Mouse (Mus musculus) lung, embryonic 15.5 days (tissue): ENCODE measurements around the gene T. TPM values are rescaled to one million over a fixed set of nuclear protein-coding genes. Genes with fewer than 3 reads are reported as not detected.

ENCODE experiments used
- ATAC-seq: fragments of 200-750 bp; cut with Nextera tagmentation; 2 replicates; pipeline ENCODE4 v1.8.0; 2017; ENCODE audit warnings: moderate number of reproducible peaks, borderline replicate concordance; ENCODE audit not compliant: low FRiP score, low TSS enrichment; ENCODE audit errors: extremely low read depth
- H3K27ac ChIP-seq: fragments of 300-500 bp; sonication (generic); 2 replicates; pipeline ENCODE4 v1.5.1; 2015; ENCODE audit warnings: moderate library complexity, mild to moderate bottlenecking, inconsistent platforms
- H3K27me3 ChIP-seq: fragments of 300-500 bp; sonication (generic); 2 replicates; pipeline ENCODE4 v1.6.1; 2015; ENCODE audit warnings: inconsistent platforms
- H3K36me3 ChIP-seq: fragments of 300-500 bp; sonication (generic); 2 replicates; pipeline ENCODE4 v1.6.1; 2015; ENCODE audit warnings: inconsistent platforms
- H3K4me1 ChIP-seq: fragments of 300-500 bp; sonication (generic); 2 replicates; pipeline ENCODE4 v1.6.1; 2015; ENCODE audit warnings: inconsistent platforms
- H3K4me2 ChIP-seq: fragments of 300-500 bp; sonication (generic); 2 replicates; pipeline ENCODE4 v1.6.1; 2015; ENCODE audit warnings: inconsistent platforms, mild to moderate bottlenecking, moderate library complexity
- H3K4me3 ChIP-seq: fragments of 300-500 bp; sonication (generic); 2 replicates; pipeline ENCODE4 v1.5.1; 2015; ENCODE audit warnings: mild to moderate bottlenecking, inconsistent platforms
- H3K9ac ChIP-seq: fragments of 300-500 bp; sonication (generic); 2 replicates; pipeline ENCODE4 v1.6.1; 2015; ENCODE audit warnings: inconsistent platforms
- H3K9me3 ChIP-seq: fragments of 300-500 bp; sonication (generic); 2 replicates; pipeline ENCODE4 v1.6.1; 2016; ENCODE audit warnings: inconsistent platforms
- WGBS: fragments of 180-500 bp; shearing (Covaris S2); methylation state at CpG from one replicate; pipeline ENCODE4 v1.1.7; 2015; 5-methylcytosine and 5-hydroxymethylcytosine counted together
- polyA plus RNA-seq: library from polyadenylated mRNA; unstranded; fragments of >200 nt; fragmentation: Nextera tagmentation; extraction: Ambion mirVana; gene quantifications from 2 replicates; pipeline ENCODE4 v1.2.1, GENCODE M21; 2015

The T gene
- polyA plus RNA-seq, 1 experiment from 2014 or later: 0.24 TPM

GRCm38 (mm10) chr17:8468716-8469344 is 34.6 kb downstream of the T start:
- Histone ChIP-seq H3K4me3 (no peak overlapping the region), H3K9me3 (no peaks in the 10 kb centered on the region), H3K27me3 (peaks cover 34% of the 10 kb centered on the region), H3K9ac (no peak overlapping the region), H3K4me1 (no peaks in the 10 kb centered on the region), H3K36me3 (no peaks in the 10 kb centered on the region), H3K27ac (no peak overlapping the region), H3K4me2 (no peak overlapping the region)
- ATAC-seq: peak; percentile 49; the same call in 1 of the 2 replicates
- 14% methylated on average over 19 of the region's 19 CpGs for WGBS

GRCm38 (mm10) chr17:8478554-8478953 is 44.3 kb downstream of the T start:
- H3K27ac ChIP-seq: no peak overlapping the region
- no peaks in the 10 kb centered on the region for H3K27me3 ChIP-seq
- H3K4me2 ChIP-seq: no peak overlapping the region
- H3K4me3 ChIP-seq: no peak overlapping the region
- no peak for ATAC-seq
- H3K36me3 ChIP-seq: no peaks in the 10 kb centered on the region
- H3K9me3 ChIP-seq: no peaks in the 10 kb centered on the region
- no peak overlapping the region for H3K9ac ChIP-seq
- WGBS: 69% methylated on average over 3 of the region's 3 CpGs
- H3K4me1 ChIP-seq: no peaks in the 10 kb centered on the region

- Histone ChIP-seq H3K4me3 (no peak overlapping the region), H3K36me3 (no peaks in the 10 kb centered on the region), H3K27ac (no peak overlapping the region), H3K4me2 (no peak overlapping the region), H3K9ac (no peak overlapping the region), H3K4me1 (no peaks in the 10 kb centered on the region), H3K9me3 (no peaks in the 10 kb centered on the region), H3K27me3 (no peaks in the 10 kb centered on the region)
- 77% methylated on average over 9 of the region's 9 CpGs for WGBS
- no peak for ATAC-seq
Observed at GRCm38 (mm10) chr17:8479493-8480128, 45.4 kb downstream of the T start.

DNA sequence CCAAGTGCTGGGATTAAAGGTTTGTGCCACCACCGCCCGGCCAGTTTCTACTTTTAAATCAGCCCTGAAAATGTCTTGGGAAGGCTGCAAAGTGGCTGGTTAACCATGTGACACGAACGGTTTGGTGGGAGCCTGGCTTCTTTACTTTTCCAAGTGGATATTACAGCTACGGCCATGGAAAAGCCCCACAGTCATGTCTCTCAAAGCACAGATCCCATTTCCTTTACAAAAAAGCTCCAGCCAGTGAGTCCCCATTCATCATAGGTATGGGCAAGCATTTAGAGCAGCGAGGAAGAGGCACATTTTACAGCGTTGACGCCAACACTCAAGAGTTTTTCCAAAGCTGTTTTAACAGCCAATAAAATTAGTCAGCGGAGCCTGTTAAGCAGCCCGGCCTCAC is 47.6 kb downstream of the T start:
- Histone ChIP-seq H3K4me2 (no peak overlapping the region), H3K27me3 (no peaks in the 10 kb centered on the region), H3K4me3 (no peak overlapping the region), H3K9me3 (no peaks in the 10 kb centered on the region), H3K27ac (no peak overlapping the region), H3K4me1 (no peaks in the 10 kb centered on the region), H3K36me3 (no peaks in the 10 kb centered on the region), H3K9ac (no peak overlapping the region)
- ATAC-seq: no peak
- WGBS: 60% methylated on average over 10 of the region's 10 CpGs

DNA sequence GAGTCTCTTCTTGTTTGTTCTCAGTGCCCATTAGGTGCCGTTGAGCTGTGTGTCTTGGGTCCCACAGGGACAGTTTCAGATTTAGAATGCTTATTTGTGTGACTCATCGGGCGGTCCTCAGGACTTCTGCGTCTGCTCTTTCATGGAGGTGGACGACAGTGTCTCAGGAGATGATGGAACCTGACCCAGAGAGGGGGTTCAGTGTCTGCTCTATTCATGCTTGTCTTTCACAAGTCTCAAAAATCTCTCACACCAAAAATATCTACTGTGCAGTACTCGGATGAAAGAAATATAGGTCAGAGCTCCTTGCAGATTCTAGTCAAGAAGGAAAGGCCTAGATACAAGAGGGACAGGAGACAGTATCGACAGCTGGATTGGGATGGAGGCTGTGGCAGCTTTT is 48.7 kb downstream of the T start:
- no peaks in the 10 kb centered on the region for H3K9me3 ChIP-seq
- 71% methylated on average over 7 of the region's 7 CpGs for WGBS
- H3K27me3 ChIP-seq: no peaks in the 10 kb centered on the region
- no peaks in the 10 kb centered on the region for H3K4me1 ChIP-seq
- H3K4me3 ChIP-seq: no peak overlapping the region
- H3K27ac ChIP-seq: no peak overlapping the region
- H3K4me2 ChIP-seq: no peak overlapping the region
- H3K36me3 ChIP-seq: no peaks in the 10 kb centered on the region
- ATAC-seq: no peak
- no peak overlapping the region for H3K9ac ChIP-seq

- H3K4me2 ChIP-seq: no peak overlapping the region
- H3K9me3 ChIP-seq: no peaks in the 10 kb centered on the region
- no peaks in the 10 kb centered on the region for H3K27me3 ChIP-seq
- H3K4me1 ChIP-seq: no peaks in the 10 kb centered on the region
- no peaks in the 10 kb centered on the region for H3K36me3 ChIP-seq
- ATAC-seq: no peak
- H3K27ac ChIP-seq: no peak overlapping the region
- no peak overlapping the region for H3K4me3 ChIP-seq
- H3K9ac ChIP-seq: no peak overlapping the region
- WGBS: 36% methylated on average over 3 of the region's 3 CpGs
Observed at GRCm38 (mm10) chr17:8484246-8484645, 50.0 kb downstream of the T start.

- Histone ChIP-seq H3K4me2 (no peak overlapping the region), H3K9me3 (no peaks in the 10 kb centered on the region), H3K9ac (no peak overlapping the region), H3K4me1 (no peaks in the 10 kb centered on the region), H3K27ac (no peak overlapping the region), H3K27me3 (no peaks in the 10 kb centered on the region), H3K4me3 (no peak overlapping the region), H3K36me3 (no peaks in the 10 kb centered on the region)
- no peak for ATAC-seq
Observed at GRCm38 (mm10) chr17:8485146-8485545, 50.9 kb downstream of the T start.

DNA sequence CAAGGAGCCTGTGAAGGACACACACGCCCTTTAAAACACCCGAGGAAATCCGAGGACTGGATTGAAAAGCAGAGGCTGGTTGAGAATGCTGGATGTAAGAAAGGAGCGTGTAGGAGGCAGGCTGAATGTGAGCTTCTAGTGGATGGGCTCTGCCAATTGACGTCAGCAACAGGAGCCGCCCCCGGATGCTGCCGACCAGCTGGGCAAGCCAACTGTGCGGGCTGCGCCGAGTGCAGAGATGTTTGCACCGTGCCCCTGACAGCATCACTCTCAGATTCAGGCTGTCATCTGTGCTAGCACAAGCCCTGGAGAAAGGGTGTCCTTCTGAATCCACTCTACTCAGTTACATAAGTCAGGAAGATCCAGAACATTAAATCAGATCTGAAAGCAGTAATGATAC is 53.6 kb downstream of the T start:
- H3K4me2 ChIP-seq: peak overlapping the region; percentile 13; the same call in 1 of the 2 replicates
- ATAC-seq: no peak
- WGBS: 28% methylated on average over 12 of the region's 12 CpGs

DNA sequence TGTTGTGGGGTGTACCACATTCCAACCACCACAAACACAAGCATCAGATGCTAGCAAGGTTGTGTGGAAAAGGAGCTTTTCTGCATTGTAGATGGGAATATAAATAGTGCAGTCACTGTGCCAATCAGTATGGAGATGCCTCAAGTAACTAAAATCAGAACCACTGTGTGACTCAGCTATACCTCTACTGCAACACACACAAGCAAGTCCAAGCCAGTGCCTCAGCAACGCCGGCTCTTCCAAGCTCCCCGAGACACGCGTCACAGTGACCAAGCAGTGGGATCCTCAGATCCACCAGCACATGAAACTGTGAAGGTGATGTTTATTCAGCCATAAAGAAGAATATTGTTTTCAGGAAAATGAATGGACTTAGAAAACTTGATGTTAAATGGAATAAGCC is 56.7 kb downstream of the T start:
- no peak overlapping the region for H3K4me3 ChIP-seq
- WGBS: 90% methylated on average over 5 of the region's 5 CpGs
- ATAC-seq: no peak
- H3K4me2 ChIP-seq: no peak overlapping the region
- no peaks in the 10 kb centered on the region for H3K9me3 ChIP-seq
- no peaks in the 10 kb centered on the region for H3K4me1 ChIP-seq
- no peak overlapping the region for H3K27ac ChIP-seq
- H3K9ac ChIP-seq: no peak overlapping the region
- H3K27me3 ChIP-seq: no peaks in the 10 kb centered on the region
- no peaks in the 10 kb centered on the region for H3K36me3 ChIP-seq

More for the DNA sequence above, 53.6 kb downstream of the T start:
- Histone ChIP-seq H3K9ac (no peak overlapping the region), H3K4me3 (0 out of 2 replicates have a peak overlapping the region, but pooled peaks have one; percentile 4), H3K36me3 (no peaks in the 10 kb centered on the region), H3K4me1 (no peaks in the 10 kb centered on the region), H3K9me3 (no peaks in the 10 kb centered on the region), H3K27ac (no peak overlapping the region), H3K27me3 (no peaks in the 10 kb centered on the region)

Other genes with a start within 250 kb of the T start
- gene Ccr6, start 198.4 kb upstream of the T start, polyA plus RNA-seq: not detected in 2 replicates
- 176 and 180 TPM in 2 replicates for gene Mpc1, start 151.5 kb upstream of the T start, polyA plus RNA-seq
- gene Sft2d1, start 123.3 kb upstream of the T start, polyA plus RNA-seq: 75.8 and 79.9 TPM in 2 replicates
- 1.7 TPM in 2 replicates for gene Prr18, start 97.0 kb upstream of the T start, polyA plus RNA-seq
- gene T2, start 78.4 kb upstream of the T start, polyA plus RNA-seq: 0.26 and 0.68 TPM in 2 replicates
- gene Pde10a, start 90.9 kb downstream of the T start, polyA plus RNA-seq: 1.5 and 2.1 TPM in 2 replicates
- not detected in 2 replicates for gene Gm17087, start 132.5 kb downstream of the T start, polyA plus RNA-seq